Mouse (Mus musculus) T-cell, adult 2 months (primary cell): Measurements from ENCODE around the gene Lbhd1.
A peak's percentile ranks its signal among the peaks of the same experiment; 100 is the strongest.

Experiments used
- DNase-seq: peaks from one replicate; pipeline ENCODE4 v3.0.0; 2022; ENCODE audit warnings: low spot score

The Lbhd1 gene

GRCm38 (mm10) chr19:8911810-8912209 lies 28.3 kb downstream of the Lbhd1 start:
- DNase-seq, result no peak

DNA sequence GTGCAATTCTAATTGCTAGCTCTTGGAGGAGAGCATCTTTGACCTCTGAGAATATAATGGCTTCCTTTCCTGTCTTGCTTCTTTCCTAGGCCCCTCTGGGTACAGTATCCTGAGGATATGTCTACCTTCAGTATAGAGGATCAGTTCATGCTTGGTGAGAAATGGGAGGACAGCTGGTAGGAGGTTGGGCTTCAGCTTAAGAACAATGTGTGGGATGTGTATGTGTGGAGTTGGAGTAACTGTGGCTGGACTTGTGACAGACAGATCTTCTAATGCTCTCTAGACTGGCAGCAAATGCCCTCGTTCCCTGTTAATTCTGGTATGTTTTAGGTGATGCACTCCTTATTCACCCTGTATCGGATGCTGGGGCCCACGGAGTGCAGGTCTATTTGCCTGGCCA lies 30.7 kb downstream of the Lbhd1 start:
- DNase-seq, result no peak

GRCm38 (mm10) chr19:8919000-8919399 lies 35.5 kb downstream of the Lbhd1 start:
- DNase-seq, result no peak

DNA sequence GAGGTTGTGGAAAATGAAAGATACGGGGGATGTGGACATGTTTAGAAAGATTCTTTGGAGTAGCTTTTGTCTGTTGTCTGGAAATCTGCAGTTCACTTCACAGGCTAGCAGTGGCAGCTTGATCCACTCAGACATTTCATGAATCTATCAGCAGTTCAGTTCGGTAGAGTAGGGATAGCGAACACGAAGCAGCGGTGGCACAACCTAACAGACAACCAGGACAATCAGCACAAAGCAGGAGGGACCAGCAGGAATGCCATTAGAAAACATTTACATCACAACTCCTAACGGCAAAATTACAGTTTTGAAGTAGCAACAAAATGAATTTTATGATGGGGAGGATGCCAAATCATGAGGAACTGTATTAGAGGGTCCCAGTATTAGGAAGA lies 36.1 kb downstream of the Lbhd1 start:
- no peak for DNase-seq

GRCm38 (mm10) chr19:8920073-8920736 lies 36.7 kb downstream of the Lbhd1 start, which contains the start of gene B3gat3:
B3gat3 (plus strand) TSS chr19:8920374.
- peak; percentile 76 for DNase-seq

DNA sequence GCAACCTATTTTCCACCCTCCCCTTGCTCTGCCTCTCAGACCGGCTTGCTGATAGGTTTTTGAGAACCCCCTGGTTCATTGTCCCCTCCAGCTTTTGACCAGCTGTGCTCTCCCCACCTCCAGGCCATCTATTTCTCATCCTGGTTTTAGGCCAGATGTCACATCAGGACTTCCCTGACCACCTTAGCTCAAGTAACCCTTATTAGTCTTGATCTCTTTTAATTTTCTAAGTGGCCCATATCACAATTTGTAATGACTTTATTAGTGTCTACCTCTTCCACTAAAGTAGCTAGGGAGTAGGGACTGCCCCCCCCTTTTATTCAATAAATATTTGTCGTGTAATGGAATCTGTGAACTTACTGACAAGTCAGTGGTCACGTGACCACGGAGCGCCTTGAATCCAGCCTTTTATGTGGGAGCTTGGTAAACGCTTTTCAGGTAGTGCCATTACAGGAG lies 37.3 kb downstream of the Lbhd1 start:
- DNase-seq, result peak; percentile 25

GRCm38 (mm10) chr19:8921741-8922140 lies 38.2 kb downstream of the Lbhd1 start:
- DNase-seq, result no peak

GRCm38 (mm10) chr19:8926766-8927165 lies 43.2 kb downstream of the Lbhd1 start:
- peak; percentile 34 for DNase-seq

GRCm38 (mm10) chr19:8927891-8928525 lies 44.5 kb downstream of the Lbhd1 start:
- no peak for DNase-seq

DNA sequence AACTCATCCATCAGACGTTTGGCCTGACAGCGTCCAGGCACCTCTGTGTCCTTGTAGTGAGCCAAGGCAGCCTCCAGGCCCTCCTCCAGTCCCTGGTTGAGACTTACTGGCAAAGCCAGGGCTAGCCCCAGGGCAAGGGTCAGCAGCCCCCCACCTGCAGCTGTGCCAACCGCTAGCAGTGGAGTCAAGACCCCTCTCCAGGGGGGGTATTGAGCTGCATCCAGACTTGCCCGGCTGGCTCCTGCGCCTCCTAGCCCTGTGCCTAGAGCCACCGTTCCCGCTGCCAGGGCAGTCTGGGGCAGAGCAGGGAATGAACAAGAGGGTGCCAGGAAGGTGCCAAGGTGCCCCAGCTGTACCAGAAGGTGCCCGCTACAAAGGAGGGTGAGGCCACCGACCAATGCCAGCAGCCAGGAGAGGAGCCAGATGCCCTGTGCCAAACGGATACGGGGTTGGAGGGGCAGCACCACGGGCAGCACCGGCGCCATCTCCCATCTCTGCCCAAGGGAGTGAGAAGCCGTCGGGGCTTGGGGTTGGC lies 45.2 kb downstream of the Lbhd1 start:
- no peak for DNase-seq

- peak; percentile 81 for DNase-seq
These were observed 45.9 kb downstream of the Lbhd1 start, which contains the start of the genes Rom1 and Eml3 for GRCm38 (mm10) chr19:8929224-8930088. Rom1 (minus strand) TSS chr19:8929356. Eml3 (plus strand) TSS chr19:8929552.

GRCm38 (mm10) chr19:8930117-8930516 lies 46.6 kb downstream of the Lbhd1 start:
- DNase-seq, result no peak

DNA sequence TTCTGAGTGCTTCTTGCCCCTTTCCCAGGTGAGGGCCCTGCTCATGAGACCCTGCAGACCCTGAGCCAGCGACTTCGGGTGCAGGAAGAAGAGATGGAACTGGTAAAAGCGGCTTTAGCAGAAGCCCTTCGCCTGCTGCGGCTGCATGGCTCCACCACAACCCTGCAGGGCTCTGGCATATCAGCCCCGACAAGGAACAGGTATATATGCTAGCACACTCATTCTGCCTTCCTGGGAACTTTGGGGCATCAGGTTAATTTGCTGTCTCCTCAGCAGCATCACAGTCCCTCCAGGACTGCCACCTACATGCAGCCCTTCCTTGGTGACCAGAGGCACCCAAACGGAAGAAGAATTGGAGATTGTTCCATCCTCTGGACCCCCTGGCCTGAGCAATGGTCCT lies 47.2 kb downstream of the Lbhd1 start:
- no peak for DNase-seq

- DNase-seq, result no peak
These were observed 53.2 kb downstream of the Lbhd1 start for GRCm38 (mm10) chr19:8936736-8937135.

DNA sequence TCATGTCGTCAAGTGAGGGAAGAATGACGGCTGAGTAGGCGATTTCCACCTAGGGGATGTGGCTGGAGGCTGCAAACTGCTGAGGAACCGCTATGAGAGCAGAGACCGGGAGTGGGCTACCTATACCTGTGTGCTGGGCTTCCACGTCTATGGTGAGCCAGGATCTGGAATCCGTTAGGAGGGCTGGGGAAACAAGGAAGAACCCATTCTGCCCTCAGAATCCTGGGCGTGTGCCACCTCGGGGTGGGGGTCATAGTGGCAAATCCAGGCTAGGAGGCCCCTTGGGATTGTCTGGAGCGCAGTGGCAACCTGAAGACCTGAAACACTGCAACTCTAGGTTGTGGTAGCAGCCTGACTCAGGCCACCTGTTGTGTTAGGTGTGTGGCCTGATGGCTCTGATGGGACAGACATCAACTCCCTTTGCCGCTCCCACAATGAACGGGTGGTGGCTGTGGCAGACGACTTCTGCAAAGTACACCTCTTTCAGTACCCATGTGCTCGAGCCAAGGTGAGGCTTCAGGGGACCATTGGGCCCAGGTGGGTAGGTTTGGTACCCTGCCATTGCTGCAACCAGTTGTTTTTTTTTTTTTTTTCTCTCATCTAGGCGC lies 57.1 kb downstream of the Lbhd1 start:
- DNase-seq, result no peak

- no peak for DNase-seq
These were observed 57.6 kb downstream of the Lbhd1 start for GRCm38 (mm10) chr19:8941136-8941514.

DNA sequence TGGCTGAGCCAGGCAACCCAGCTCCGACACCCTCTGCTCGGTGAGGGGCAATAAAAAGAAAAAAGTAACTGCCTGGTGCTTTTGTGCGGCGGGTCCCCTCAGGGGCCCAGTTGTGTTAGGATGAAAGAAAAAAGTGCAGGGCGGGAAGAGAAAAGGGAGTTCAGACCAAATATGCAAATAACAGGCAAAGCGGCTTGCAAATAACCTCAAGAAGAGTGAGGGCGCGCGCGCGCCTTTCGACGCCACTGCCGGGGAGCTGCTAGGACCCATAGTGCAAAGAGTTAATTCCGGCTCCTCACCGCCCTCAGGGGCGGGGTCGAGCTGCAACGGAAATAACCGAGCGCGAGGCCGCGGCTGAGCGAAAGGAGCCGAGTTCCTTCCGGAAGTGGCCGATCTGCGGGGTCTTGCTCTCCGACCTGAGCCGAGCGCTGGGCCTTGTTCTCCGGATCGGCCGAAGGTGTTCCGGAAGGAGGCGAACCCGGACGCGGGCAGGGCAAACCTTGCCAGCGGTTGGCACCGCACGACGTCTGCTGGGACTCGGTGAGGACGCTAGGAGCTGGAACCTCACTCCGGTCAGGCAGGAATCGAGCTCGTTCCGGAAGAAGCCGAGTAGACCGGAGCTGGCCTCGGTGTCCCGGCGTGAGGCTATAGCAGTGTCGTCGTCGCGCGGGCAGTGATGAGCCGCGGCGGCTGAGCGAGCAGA lies 58.1 kb downstream of the Lbhd1 start, which contains the start of gene Mta2:
TSS of gene Mta2 (plus strand) at position 361 of the 703 bp plus-strand sequence.
- DNase-seq, result peak; percentile 97
